ENCODE assay signal across 10 mouse cellular contexts in the genomic region with DNA sequence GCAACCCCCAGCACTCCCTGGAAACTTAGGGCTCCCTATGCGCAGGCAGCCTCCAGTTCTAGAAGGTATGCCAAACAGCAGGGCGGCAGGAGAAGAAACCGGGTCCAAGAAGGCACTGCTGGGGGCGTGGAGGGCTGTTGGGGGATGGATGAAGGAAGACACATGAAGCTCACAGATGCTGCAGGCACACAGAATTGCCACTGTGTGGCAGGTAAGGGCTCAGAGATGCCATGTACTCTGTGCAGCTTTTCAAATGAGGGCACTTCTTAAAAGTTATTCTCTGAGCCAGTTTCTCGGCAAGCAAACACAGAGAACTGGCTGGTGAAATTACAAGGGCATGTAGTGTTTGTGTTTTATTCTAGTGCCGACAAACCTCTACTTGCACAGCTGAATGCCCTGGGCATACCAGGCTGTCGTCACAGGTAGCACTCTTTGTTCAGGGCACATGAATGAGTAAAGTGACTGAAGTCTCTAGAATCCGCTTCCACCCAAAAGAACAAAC.
DNase-seq lines count a peak whose midpoint lies in the region; ATAC-seq and TF ChIP-seq lines count a peak whose summit lies in the region.
"Had no signal": no experiment of that assay in that cellular context is flagged by ENCODE, and none has a peak within 500 bp of the region (broad histone marks: within the 10 kb centered on the region; RNA-seq: fewer than 3 reads in every experiment).

No protein-coding gene starts in this region.

- H3K9ac ChIP-seq in heart, embryonic 14.5 days (ENCODE audit: low read length) = 0 out of 2 replicates have a peak overlapping the region, but pooled peaks have one; percentile 5
- H3K9ac ChIP-seq in lung, embryonic 14.5 days = peak overlapping the region; percentile 34; the same call in 1 of the 2 replicates

- H3K27me3 ChIP-seq in heart, embryonic 14.5 days (ENCODE audit: control insufficient read depth, insufficient read depth, low read length) = no peaks in the 10 kb centered on the region
- no peaks in the 10 kb centered on the region for H3K27me3 ChIP-seq in spleen, adult 2 months (ENCODE audit: control insufficient read depth, insufficient read depth, low read length)
- H3K27me3 ChIP-seq in lung, embryonic 14.5 days (ENCODE audit: insufficient read depth, low read length) = no peaks in the 10 kb centered on the region

- 44% methylated on average over 8 of the region's 8 CpGs for WGBS in heart, embryonic 14.5 days
- 81% methylated on average over 8 of the region's 8 CpGs for WGBS in spleen, adult 2 months
- 46% methylated on average over 8 of the region's 8 CpGs for WGBS in lung, embryonic 14.5 days

- DNase-seq in heart, postnatal 25 days (ENCODE audit: low spot score) = no peak
- no peak for DNase-seq in spleen, adult 2 months (ENCODE audit: low read depth in 1 of 2, low spot score in 2 of 2)
- no peak for DNase-seq in spleen, postnatal 14 days (ENCODE audit: low spot score in 2 of 2)
- peak; percentile 36 for DNase-seq in lung, embryonic 14.5 days
- DNase-seq in retina, postnatal 1 day = peak; percentile 49
- DNase-seq in gastrocnemius, adult 18-20 months (ENCODE audit: low spot score) = no peak
- no peak for DNase-seq in adrenal gland, adult (ENCODE audit: inconsistent age in 2 of 2, low spot score in 1 of 2)
- DNase-seq: layer of hippocampus, adult 9-11 months had no signal

- ATAC-seq in heart, embryonic 14.5 days (ENCODE audit: insufficient number of reproducible peaks, insufficient read depth, low FRiP score, low read depth) = no peak
- peak; percentile 63; the same call in 1 of the 2 replicates for ATAC-seq in lung, embryonic 14.5 days (ENCODE audit: insufficient read depth)

- no peak for TF ChIP-seq CTCF in spleen, adult 2 months (IDR thresholded peaks at IDR 0.05; ENCODE audit: extremely low read depth, insufficient read depth, insufficient read length, insufficient replicate concordance)
- TF ChIP-seq CTCF in lung, embryonic 14.5 days (IDR thresholded peaks at IDR 0.05; ENCODE audit: low read depth) = peak; percentile 26

- no peak overlapping the region for H3K27ac ChIP-seq in heart, embryonic 14.5 days (replicated peaks in 1 of 2; ENCODE audit: control insufficient read depth in 1 of 2, insufficient read depth in 1 of 2, low read depth in 2 of 2, low read length in 2 of 2)
- peak overlapping the region; percentile 41; the same call in 1 of the 2 replicates for H3K27ac ChIP-seq in spleen, adult 2 months (ENCODE audit: insufficient read depth, low read length)
- no peak overlapping the region; the same call in 1 of the 2 replicates for H3K27ac ChIP-seq in lung, embryonic 14.5 days (ENCODE audit: low read depth)

- no peak for TF ChIP-seq POLR2A in spleen, adult 2 months (IDR thresholded peaks at IDR 0.05; ENCODE audit: low read depth, low read length)

- H3K4me2 ChIP-seq in heart, embryonic 14.5 days (ENCODE audit: low read length) = peak overlapping the region; percentile 21; the same call in 1 of the 2 replicates
- H3K4me2 ChIP-seq in lung, embryonic 14.5 days = 0 out of 2 replicates have a peak overlapping the region, but pooled peaks have one; percentile 20

- intact Hi-C loops in heart, postnatal 25 days (cut with DNase I) = no loop called here

- no peaks in the 10 kb centered on the region for H3K9me3 ChIP-seq in heart, embryonic 14.5 days (ENCODE audit: control insufficient read depth, low read length)
- no peaks in the 10 kb centered on the region for H3K9me3 ChIP-seq in lung, embryonic 14.5 days (ENCODE audit: low read depth, low read length)
- H3K9me3 ChIP-seq: G1E had no signal

- H3K4me1 ChIP-seq in heart, embryonic 14.5 days (ENCODE audit: control insufficient read depth in 2 of 2, insufficient read depth in 2 of 2, low read length in 2 of 2) = peaks cover 14 to 44% of the 10 kb centered on the region in 2 experiments
- H3K4me1 ChIP-seq in spleen, adult 2 months (ENCODE audit: control insufficient read depth, insufficient read depth, insufficient read length) = peaks cover 32% of the 10 kb centered on the region; the same call in 1 of the 2 replicates
- peaks cover 5% of the 10 kb centered on the region; the same call in 1 of the 2 replicates for H3K4me1 ChIP-seq in lung, embryonic 14.5 days (ENCODE audit: insufficient read depth)

- no peak overlapping the region for H3K4me3 ChIP-seq in heart, embryonic 14.5 days (ENCODE audit: control insufficient read depth in 1 of 2, insufficient read depth in 1 of 2, low read depth in 1 of 2, low read length in 2 of 2)
- no peak overlapping the region for H3K4me3 ChIP-seq in spleen, adult 2 months (ENCODE audit: extremely low read depth, insufficient read depth, insufficient read length)
- no peak overlapping the region for H3K4me3 ChIP-seq in lung, embryonic 14.5 days (ENCODE audit: low read depth, low read length)

- no peaks in the 10 kb centered on the region for H3K36me3 ChIP-seq in heart, embryonic 14.5 days (ENCODE audit: control insufficient read depth, insufficient read depth, low read length)
- peaks cover 3% of the 10 kb centered on the region for H3K36me3 ChIP-seq in spleen, adult 2 months (ENCODE audit: control insufficient read depth, insufficient read depth, low read length)
- no peaks in the 10 kb centered on the region for H3K36me3 ChIP-seq in lung, embryonic 14.5 days (ENCODE audit: insufficient read depth)

Comparison
In these comparisons a context has a peak if more than half of its experiments do, and no peak if none do; other contexts are left out.
1. DNase-seq: peak in lung, embryonic 14.5 days (single experiment) and retina, postnatal 1 day (single experiment); none in heart, postnatal 25 days (single experiment), spleen, adult 2 months (0 of 2), spleen, postnatal 14 days (0 of 2), gastrocnemius, adult 18-20 months (single experiment) and adrenal gland, adult (0 of 2).